Mouse (Mus musculus): Measurements from ENCODE around the gene Kdm2b. TPM values are rescaled to one million over a fixed set of nuclear protein-coding genes. Genes with fewer than 3 reads are reported as not detected.
A peak's percentile ranks its signal among the peaks of the same experiment; 100 is the strongest.

The Kdm2b gene
- polyA plus RNA-seq, 1 experiment: 65.1 TPM

DNA sequence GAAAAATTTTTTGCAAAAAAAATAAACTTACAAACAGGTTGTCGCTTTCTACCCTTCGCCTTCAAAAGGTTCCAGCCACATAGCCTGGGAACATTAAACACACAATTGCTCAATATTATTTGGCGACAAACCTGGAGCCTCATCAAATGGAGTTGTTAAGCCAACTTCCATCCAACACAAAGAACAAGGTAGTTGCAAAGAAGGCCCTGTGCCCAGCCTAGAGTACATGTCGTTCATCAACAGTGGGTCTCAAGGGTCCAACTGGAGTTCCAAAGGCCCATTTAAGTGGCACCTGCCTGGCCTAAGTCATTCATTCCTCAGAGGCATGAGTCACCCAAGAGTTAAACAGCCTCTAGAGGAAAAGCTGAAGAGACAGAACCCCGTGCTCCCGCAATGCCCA lies 52.6 kb downstream of the Kdm2b start:
- no peak for DNase-seq

DNA sequence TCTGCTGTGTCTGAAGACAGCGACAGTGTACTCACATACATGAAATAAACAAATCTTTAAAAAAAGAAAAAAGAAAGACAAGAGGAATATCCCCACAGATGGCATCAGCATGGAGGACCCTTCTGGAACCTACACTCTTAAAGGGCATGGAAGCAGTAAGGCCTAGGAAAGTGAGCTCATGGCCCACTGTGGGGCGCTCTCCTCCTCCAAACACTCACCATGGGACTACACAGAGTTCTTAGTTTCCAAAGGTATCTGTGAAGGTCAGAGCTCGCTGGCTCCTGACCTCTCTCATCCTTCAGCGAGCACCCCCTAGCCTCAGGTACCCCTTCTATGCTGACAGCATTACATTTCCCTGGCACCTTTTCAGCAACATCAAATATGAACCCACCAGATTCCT lies 53.8 kb downstream of the Kdm2b start:
- TF ChIP-seq CTCF (IDR thresholded peaks at IDR 0.05; ENCODE audit: borderline replicate concordance, control insufficient read depth, extremely low read depth, insufficient read depth, low read length, poor library complexity) (no peak), POLR2A (IDR thresholded peaks at IDR 0.05; ENCODE audit: control insufficient read depth, extremely low read depth, insufficient read depth, low read length, poor library complexity) (no peak)
- DNase-seq: no peak
- Histone ChIP-seq H3K4me3 (ENCODE audit: control insufficient read depth, insufficient read depth, low read length) (no peak overlapping the region), H3K4me1 (replicated peaks; ENCODE audit: control insufficient read depth, insufficient read depth, low read length) (no peaks in the 10 kb centered on the region), H3K27ac (ENCODE audit: control insufficient read depth, insufficient read depth, low read length) (no peak overlapping the region), H3K27me3 (ENCODE audit: control insufficient read depth, insufficient read depth, low read length) (no peaks in the 10 kb centered on the region), H3K36me3 (ENCODE audit: control insufficient read depth, insufficient read depth, low read length) (peaks cover 28% of the 10 kb centered on the region)
- WGBS: 97% methylated on average over 4 of the region's 4 CpGs

More for the DNA sequence above, 52.6 kb downstream of the Kdm2b start:
- TF ChIP-seq POLR2A (IDR thresholded peaks at IDR 0.05; ENCODE audit: control insufficient read depth, extremely low read depth, insufficient read depth, low read length, poor library complexity) (no peak), CTCF (IDR thresholded peaks at IDR 0.05; ENCODE audit: borderline replicate concordance, control insufficient read depth, extremely low read depth, insufficient read depth, low read length, poor library complexity) (no peak)
- Histone ChIP-seq H3K36me3 (ENCODE audit: control insufficient read depth, insufficient read depth, low read length) (peaks cover 23% of the 10 kb centered on the region), H3K27ac (ENCODE audit: control insufficient read depth, insufficient read depth, low read length) (no peak overlapping the region), H3K27me3 (ENCODE audit: control insufficient read depth, insufficient read depth, low read length) (no peaks in the 10 kb centered on the region), H3K4me3 (ENCODE audit: control insufficient read depth, insufficient read depth, low read length) (no peak overlapping the region), H3K4me1 (replicated peaks; ENCODE audit: control insufficient read depth, insufficient read depth, low read length) (no peaks in the 10 kb centered on the region)
- 95% methylated on average over 6 of the region's 6 CpGs for WGBS

DNA sequence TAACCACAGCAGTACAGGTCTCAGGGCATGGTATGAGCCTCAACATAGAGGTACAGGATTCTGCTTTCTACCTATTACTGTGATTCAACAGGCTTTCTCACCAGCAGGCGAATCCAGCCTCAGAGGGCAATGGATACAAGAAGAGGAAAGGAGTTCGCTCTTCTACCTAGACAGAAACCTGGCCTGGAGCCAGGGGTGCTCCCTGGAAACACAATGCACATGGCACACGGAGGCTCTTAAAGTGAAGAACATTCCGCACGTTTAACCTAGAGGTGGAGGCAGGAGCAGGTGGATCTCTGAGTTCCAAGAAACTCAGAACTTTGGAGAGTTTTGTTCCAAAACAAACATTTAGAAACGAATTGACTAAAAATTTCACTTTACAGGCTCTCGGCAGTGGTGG lies 58.6 kb downstream of the Kdm2b start:
- 97% methylated on average over 7 of the region's 7 CpGs for WGBS

DNA sequence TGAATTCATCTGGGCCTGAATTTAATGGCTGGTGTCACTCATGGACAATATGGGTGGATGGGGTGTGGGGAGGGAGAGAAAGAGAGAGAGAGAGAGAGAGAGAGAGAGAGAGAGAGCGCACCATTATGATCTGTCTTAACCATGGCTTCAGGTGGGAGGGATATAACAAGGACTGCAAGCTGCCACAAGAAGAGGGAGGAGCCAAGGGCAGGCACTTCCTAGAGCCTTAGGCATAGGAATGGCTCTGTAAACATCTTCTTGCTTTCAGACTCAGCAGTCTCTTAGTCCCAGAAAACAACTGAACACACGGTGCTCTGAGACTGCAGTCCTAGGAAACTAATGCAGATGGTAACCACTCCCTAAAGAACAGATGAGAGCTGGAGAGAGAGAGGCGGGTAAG lies 61.3 kb downstream of the Kdm2b start:
- peaks cover 13% of the 10 kb centered on the region; the same call in 1 of the 2 replicates for H3K36me3 ChIP-seq (ENCODE audit: control insufficient read depth, insufficient read depth, low read length)
- TF ChIP-seq CTCF (IDR thresholded peaks at IDR 0.05; ENCODE audit: borderline replicate concordance, control insufficient read depth, extremely low read depth, insufficient read depth, low read length, poor library complexity): no peak
- TF ChIP-seq POLR2A (IDR thresholded peaks at IDR 0.05; ENCODE audit: control insufficient read depth, extremely low read depth, insufficient read depth, low read length, poor library complexity): no peak
- DNase-seq: no peak
- 95% methylated on average over 3 of the region's 3 CpGs for WGBS
- peaks cover 13% of the 10 kb centered on the region for H3K4me1 ChIP-seq (replicated peaks; ENCODE audit: control insufficient read depth, insufficient read depth, low read length)
- H3K27ac ChIP-seq (ENCODE audit: control insufficient read depth, insufficient read depth, low read length): no peak overlapping the region
- no peak overlapping the region for H3K4me3 ChIP-seq (ENCODE audit: control insufficient read depth, insufficient read depth, low read length)
- no peaks in the 10 kb centered on the region for H3K27me3 ChIP-seq (ENCODE audit: control insufficient read depth, insufficient read depth, low read length)

More for the DNA sequence above, 58.6 kb downstream of the Kdm2b start:
- no peak for DNase-seq
- H3K4me1 ChIP-seq (replicated peaks; ENCODE audit: control insufficient read depth, insufficient read depth, low read length): peaks cover 8% of the 10 kb centered on the region
- H3K36me3 ChIP-seq (ENCODE audit: control insufficient read depth, insufficient read depth, low read length): peaks cover 28% of the 10 kb centered on the region
- TF ChIP-seq POLR2A (IDR thresholded peaks at IDR 0.05; ENCODE audit: control insufficient read depth, extremely low read depth, insufficient read depth, low read length, poor library complexity) (no peak), CTCF (IDR thresholded peaks at IDR 0.05; ENCODE audit: borderline replicate concordance, control insufficient read depth, extremely low read depth, insufficient read depth, low read length, poor library complexity) (no peak)
- H3K27me3 ChIP-seq (ENCODE audit: control insufficient read depth, insufficient read depth, low read length): no peaks in the 10 kb centered on the region
- no peak overlapping the region for H3K4me3 ChIP-seq (ENCODE audit: control insufficient read depth, insufficient read depth, low read length)
- H3K27ac ChIP-seq (ENCODE audit: control insufficient read depth, insufficient read depth, low read length): no peak overlapping the region

DNA sequence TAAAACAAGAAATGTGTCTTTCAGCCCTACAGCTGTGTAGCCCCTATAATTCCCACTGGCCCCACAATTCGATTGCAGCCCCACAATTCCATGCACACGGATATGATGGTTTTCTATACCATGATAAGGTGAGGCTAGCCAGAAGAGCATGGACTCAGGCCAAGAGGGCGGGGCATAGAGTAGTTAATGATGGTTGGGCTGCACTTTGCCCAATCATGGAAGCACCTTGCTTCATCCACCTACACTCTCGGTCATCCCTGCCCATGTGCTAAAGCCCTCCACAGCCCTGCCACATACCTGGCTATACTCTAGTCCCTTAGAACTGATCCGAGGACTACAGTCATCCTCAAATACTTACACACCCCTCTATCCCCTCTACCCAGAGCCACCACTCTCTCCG lies 61.9 kb downstream of the Kdm2b start:
- no peak for DNase-seq
- Histone ChIP-seq H3K27me3 (ENCODE audit: control insufficient read depth, insufficient read depth, low read length) (no peaks in the 10 kb centered on the region), H3K4me3 (ENCODE audit: control insufficient read depth, insufficient read depth, low read length) (no peak overlapping the region), H3K36me3 (ENCODE audit: control insufficient read depth, insufficient read depth, low read length) (peaks cover 11% of the 10 kb centered on the region; the same call in 1 of the 2 replicates), H3K27ac (ENCODE audit: control insufficient read depth, insufficient read depth, low read length) (no peak overlapping the region), H3K4me1 (replicated peaks; ENCODE audit: control insufficient read depth, insufficient read depth, low read length) (peaks cover 13% of the 10 kb centered on the region)
- TF ChIP-seq CTCF (IDR thresholded peaks at IDR 0.05; ENCODE audit: borderline replicate concordance, control insufficient read depth, extremely low read depth, insufficient read depth, low read length, poor library complexity): no peak
- no peak for TF ChIP-seq POLR2A (IDR thresholded peaks at IDR 0.05; ENCODE audit: control insufficient read depth, extremely low read depth, insufficient read depth, low read length, poor library complexity)
- WGBS: 93% methylated on average over 6 of the region's 6 CpGs

DNA sequence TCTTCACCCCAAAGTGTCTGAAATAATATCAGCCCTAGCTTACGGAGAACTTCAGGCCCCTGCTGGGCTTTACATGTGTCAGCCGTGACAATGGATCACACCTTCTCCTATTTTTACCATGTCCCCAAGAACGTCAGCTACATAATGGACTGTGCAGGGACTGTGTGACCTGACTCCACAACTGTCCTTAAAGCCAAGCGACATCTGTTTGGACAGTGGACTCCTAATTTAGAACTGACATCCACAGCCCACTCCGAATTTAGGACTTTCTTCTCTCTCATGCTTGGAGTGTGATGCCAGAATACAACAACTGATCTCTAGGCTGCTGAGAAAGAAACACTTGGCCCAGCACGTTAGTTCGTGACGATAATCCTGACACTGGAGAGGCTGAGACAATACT lies 62.5 kb downstream of the Kdm2b start:
- Histone ChIP-seq H3K27me3 (ENCODE audit: control insufficient read depth, insufficient read depth, low read length) (no peaks in the 10 kb centered on the region), H3K27ac (ENCODE audit: control insufficient read depth, insufficient read depth, low read length) (no peak overlapping the region), H3K4me3 (ENCODE audit: control insufficient read depth, insufficient read depth, low read length) (no peak overlapping the region), H3K36me3 (ENCODE audit: control insufficient read depth, insufficient read depth, low read length) (peaks cover 5% of the 10 kb centered on the region; the same call in 1 of the 2 replicates), H3K4me1 (replicated peaks; ENCODE audit: control insufficient read depth, insufficient read depth, low read length) (peaks cover 13% of the 10 kb centered on the region)
- WGBS: 97% methylated on average over 8 of the region's 8 CpGs
- DNase-seq: no peak
- TF ChIP-seq CTCF (IDR thresholded peaks at IDR 0.05; ENCODE audit: borderline replicate concordance, control insufficient read depth, extremely low read depth, insufficient read depth, low read length, poor library complexity) (no peak), POLR2A (IDR thresholded peaks at IDR 0.05; ENCODE audit: control insufficient read depth, extremely low read depth, insufficient read depth, low read length, poor library complexity) (no peak)

DNA sequence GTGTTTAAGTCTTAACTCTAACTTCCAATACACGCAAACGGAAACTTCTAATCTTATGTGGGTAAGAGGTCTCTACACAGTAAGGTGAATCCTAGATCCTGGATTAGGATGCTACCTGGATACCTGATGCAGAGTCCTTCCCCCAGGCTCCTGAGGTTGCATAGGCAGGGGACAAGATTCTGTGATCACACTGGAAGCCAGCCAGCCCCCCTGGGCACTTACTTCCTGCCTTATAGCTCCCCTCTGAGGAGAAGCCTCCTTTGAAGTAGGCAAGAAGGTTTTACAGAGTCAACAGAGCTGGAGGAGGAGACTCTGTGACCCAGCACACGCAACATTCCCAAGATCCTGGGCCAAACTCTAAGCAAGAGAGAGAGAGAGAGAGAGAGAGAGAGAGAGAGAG lies 63.3 kb downstream of the Kdm2b start:
- peak; percentile 52 for DNase-seq
- no peak overlapping the region for H3K4me3 ChIP-seq (ENCODE audit: control insufficient read depth, insufficient read depth, low read length)
- H3K27ac ChIP-seq (ENCODE audit: control insufficient read depth, insufficient read depth, low read length): no peak overlapping the region
- TF ChIP-seq POLR2A (IDR thresholded peaks at IDR 0.05; ENCODE audit: control insufficient read depth, extremely low read depth, insufficient read depth, low read length, poor library complexity) (no peak), CTCF (IDR thresholded peaks at IDR 0.05; ENCODE audit: borderline replicate concordance, control insufficient read depth, extremely low read depth, insufficient read depth, low read length, poor library complexity) (no peak)
- H3K27me3 ChIP-seq (ENCODE audit: control insufficient read depth, insufficient read depth, low read length): no peaks in the 10 kb centered on the region
- no peaks in the 10 kb centered on the region for H3K36me3 ChIP-seq (ENCODE audit: control insufficient read depth, insufficient read depth, low read length)
- peaks cover 13% of the 10 kb centered on the region for H3K4me1 ChIP-seq (replicated peaks; ENCODE audit: control insufficient read depth, insufficient read depth, low read length)
- 70% methylated on average over 3 of the region's 3 CpGs for WGBS
